ENCODE assay signal across 10 mouse cellular contexts in the genomic region with DNA sequence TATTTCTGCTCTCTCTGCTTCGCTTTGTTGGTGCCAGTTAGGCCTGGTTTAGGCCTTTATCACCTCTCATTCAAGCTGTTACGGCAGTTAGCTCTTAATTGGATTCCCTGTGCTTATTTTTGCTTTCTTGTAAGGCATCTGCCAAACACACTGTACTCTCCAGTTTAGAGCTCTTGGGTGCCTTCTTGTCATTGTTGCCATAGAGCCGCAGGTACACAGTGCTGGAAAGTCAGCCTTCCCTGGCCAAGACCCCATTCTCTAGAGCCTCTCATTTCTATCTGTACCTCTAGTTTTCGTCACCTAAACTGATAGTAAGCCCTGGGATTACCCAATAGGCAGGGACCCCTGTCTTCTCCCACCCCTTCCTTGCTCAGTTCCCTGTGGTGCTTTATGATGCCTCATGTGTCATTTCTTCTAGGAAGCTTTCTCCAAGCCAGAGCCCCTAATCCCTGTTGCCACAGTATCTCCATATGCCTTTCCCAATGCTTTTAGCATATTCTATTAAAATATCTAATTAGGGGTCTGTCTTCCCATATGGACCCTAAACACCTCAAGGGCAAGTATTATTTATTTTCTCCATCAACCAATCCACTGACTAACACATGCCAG.
"Had no signal": no experiment of that assay in that cellular context is flagged by ENCODE, and none has a peak within 500 bp of the region (broad histone marks: within the 10 kb centered on the region; RNA-seq: fewer than 3 reads in every experiment).

No protein-coding gene starts in this region.

- H3K9me3 ChIP-seq: limb, embryonic 13.5 days had no signal

- H3K27me3 ChIP-seq: limb, embryonic 13.5 days had no signal

- H3K4me3 ChIP-seq: limb, embryonic 13.5 days had no signal

- H3K27ac ChIP-seq: limb, embryonic 13.5 days; liver, embryonic 14.5 days; stomach, postnatal 0 days had no signal

- ATAC-seq: lung, postnatal 0 days had no signal

- H3K4me1 ChIP-seq: limb, embryonic 13.5 days had no signal

- H3K4me2 ChIP-seq: limb, embryonic 13.5 days had no signal

- DNase-seq: kidney, adult 9 months; kidney, postnatal 14 days; left cerebral cortex, postnatal 4 days; lung, adult 18-20 months; lung, postnatal 36 days; thymus, postnatal 4 days had no signal

- H3K9ac ChIP-seq: limb, embryonic 13.5 days; liver, embryonic 14.5 days had no signal

- H3K36me3 ChIP-seq: limb, embryonic 13.5 days had no signal
